Mouse (Mus musculus) cerebellum, adult 2 months (tissue): ENCODE results near the gene Rab20. TPM values are rescaled to one million over a fixed set of nuclear protein-coding genes. Genes with fewer than 3 reads are reported as not detected.

Source experiments
- DNase-seq, 2 experiments: peaks; one replicate each; pipeline ENCODE4 v3.0.0; 2021
- H3K27ac ChIP-seq: fragments of 200-500 bp; 2 replicates; pipeline ENCODE4 v1.5.1; 2012; ENCODE audit warnings: low read length, control low read depth, inconsistent platforms; ENCODE audit not compliant: insufficient read depth
- H3K27me3 ChIP-seq: fragments of 200-500 bp; 2 replicates; pipeline ENCODE4 v1.6.1; 2012; ENCODE audit warnings: inconsistent platforms, mild to moderate bottlenecking, low read length, moderate library complexity; ENCODE audit not compliant: control insufficient read depth, insufficient read depth
- H3K4me1 ChIP-seq: fragments of 200-500 bp; 2 replicates; pipeline ENCODE4 v1.6.1; 2011; ENCODE audit warnings: low read length; ENCODE audit not compliant: control insufficient read depth, insufficient read depth
- H3K4me3 ChIP-seq: fragments of 200-500 bp; replicated peaks from 2 replicates; pipeline ENCODE3; 2011; ENCODE audit warnings: mild to moderate bottlenecking, low read depth, low read length, control low read depth; ENCODE audit not compliant: insufficient read depth
- CTCF ChIP-seq: fragments of 200-500 bp; IDR thresholded peaks from 2 replicates; pipeline ENCODE4 v1.5.1; 2011; ENCODE audit warnings: low read depth, mild to moderate bottlenecking, control low read depth, low read length, moderate library complexity, borderline replicate concordance; ENCODE audit not compliant: insufficient read depth
- POLR2A ChIP-seq: fragments of 200-500 bp; IDR thresholded peaks from 2 replicates; pipeline ENCODE4 v1.6.1; 2011; ENCODE audit warnings: low read length, control low read depth, borderline replicate concordance; ENCODE audit not compliant: insufficient read depth
- WGBS: fragments of 180-500 bp; shearing (Covaris S2); methylation state at CpG from one replicate; pipeline ENCODE4 v1.1.7; 2018; 5-methylcytosine and 5-hydroxymethylcytosine counted together
- polyA plus RNA-seq: library from polyadenylated mRNA; depleted of rRNA; stranded (reverse); fragments of >200 nt; gene quantifications from 2 replicates; pipeline ENCODE4 v1.2.3, GENCODE M21; 2012

Rab20 gene
- polyA plus RNA-seq, 1 experiment, result 0.62 TPM

GRCm38 (mm10) chr8:11430688-11431087 is 47.8 kb downstream of the Rab20 start:
- no peak for DNase-seq
- WGBS, result 64% methylated on average over 5 of the region's 5 CpGs
- no peaks in the 10 kb centered on the region for H3K27me3 ChIP-seq
- H3K4me3 ChIP-seq, result no peak overlapping the region
- no peaks in the 10 kb centered on the region for H3K4me1 ChIP-seq
- H3K27ac ChIP-seq, result no peak overlapping the region
- TF ChIP-seq CTCF (peak; percentile 45), POLR2A (no peak)

GRCm38 (mm10) chr8:11423091-11423490 is 55.4 kb downstream of the Rab20 start:
- Histone ChIP-seq H3K27me3 (no peaks in the 10 kb centered on the region), H3K27ac (no peak overlapping the region), H3K4me1 (peaks cover 11% of the 10 kb centered on the region), H3K4me3 (no peak overlapping the region)
- TF ChIP-seq CTCF (peak; percentile 26; the same call in 1 of the 2 replicates), POLR2A (no peak)
- WGBS, result 41% methylated on average over 7 of the region's 7 CpGs
- no peak for DNase-seq

- Histone ChIP-seq H3K27me3 (no peaks in the 10 kb centered on the region), H3K27ac (no peak overlapping the region), H3K4me1 (peaks cover 11% of the 10 kb centered on the region), H3K4me3 (no peak overlapping the region)
- DNase-seq, result no peak
- WGBS, result 39% methylated on average over 6 of the region's 6 CpGs
- TF ChIP-seq POLR2A (no peak), CTCF (no peak)
These were observed 56.5 kb downstream of the Rab20 start for GRCm38 (mm10) chr8:11421968-11422367.

GRCm38 (mm10) chr8:11421105-11421504 is 57.4 kb downstream of the Rab20 start:
- DNase-seq, result peak; percentile 20 to 35
- Histone ChIP-seq H3K4me1 (peaks cover 11% of the 10 kb centered on the region), H3K4me3 (no peak overlapping the region), H3K27ac (no peak overlapping the region), H3K27me3 (no peaks in the 10 kb centered on the region)
- 50% methylated on average over 14 of the region's 14 CpGs for WGBS
- TF ChIP-seq POLR2A (no peak), CTCF (peak; percentile 52; the same call in 1 of the 2 replicates)

GRCm38 (mm10) chr8:11419645-11420044 is 58.9 kb downstream of the Rab20 start:
- no peak for TF ChIP-seq POLR2A
- TF ChIP-seq CTCF, result peak; percentile 76
- peak; percentile 61 to 65 for DNase-seq
- peaks cover 13% of the 10 kb centered on the region for H3K4me1 ChIP-seq
- 6% methylated on average over 2 of the region's 2 CpGs for WGBS
- no peak overlapping the region for H3K4me3 ChIP-seq
- no peaks in the 10 kb centered on the region for H3K27me3 ChIP-seq
- H3K27ac ChIP-seq, result no peak overlapping the region

GRCm38 (mm10) chr8:11419232-11419631 is 59.3 kb downstream of the Rab20 start:
- 1% methylated on average over 6 of the region's 6 CpGs for WGBS
- Histone ChIP-seq H3K27me3 (no peaks in the 10 kb centered on the region), H3K27ac (no peak overlapping the region), H3K4me1 (peaks cover 17% of the 10 kb centered on the region), H3K4me3 (no peak overlapping the region)
- TF ChIP-seq POLR2A (no peak), CTCF (no peak)
- peak; percentile 74 to 85 for DNase-seq

- Histone ChIP-seq H3K4me3 (no peak overlapping the region), H3K27me3 (no peaks in the 10 kb centered on the region), H3K4me1 (peaks cover 21% of the 10 kb centered on the region), H3K27ac (no peak overlapping the region)
- peak in 1 of 2 experiments; percentile 26 for DNase-seq
- no peak for TF ChIP-seq CTCF
- TF ChIP-seq POLR2A, result no peak
- WGBS, result 58% methylated on average over 13 of the region's 13 CpGs
These were observed 60.7 kb downstream of the Rab20 start for GRCm38 (mm10) chr8:11417762-11418161.

- WGBS, result 81% methylated on average over 10 of the region's 10 CpGs
- TF ChIP-seq POLR2A (no peak), CTCF (peak; percentile 17; the same call in 1 of the 2 replicates)
- H3K4me3 ChIP-seq, result no peak overlapping the region
- no peaks in the 10 kb centered on the region for H3K27me3 ChIP-seq
- DNase-seq, result no peak
- H3K4me1 ChIP-seq, result peaks cover 21% of the 10 kb centered on the region
- no peak overlapping the region for H3K27ac ChIP-seq
These were observed 63.4 kb downstream of the Rab20 start for GRCm38 (mm10) chr8:11415089-11415488.

- Histone ChIP-seq H3K27me3 (no peaks in the 10 kb centered on the region), H3K27ac (no peak overlapping the region), H3K4me1 (peaks cover 18% of the 10 kb centered on the region), H3K4me3 (no peak overlapping the region)
- WGBS, result 10% methylated on average over 8 of the region's 8 CpGs
- TF ChIP-seq CTCF (no peak), POLR2A (no peak)
- peak in 1 of 2 experiments; percentile 46 for DNase-seq
These were observed 64.2 kb downstream of the Rab20 start for GRCm38 (mm10) chr8:11414304-11414703.
